Mouse (Mus musculus) G1E (cell line): ENCODE measurements around the gene Gm17657.

ENCODE experiments used
- CTCF ChIP-seq: IDR thresholded peaks from 2 replicates; pipeline ENCODE4 v1.5.1; 2012; ENCODE audit warnings: low read depth, low read length, inconsistent platforms, mixed read lengths
- GATA1 ChIP-seq: IDR thresholded peaks from 2 replicates; pipeline ENCODE4 v1.6.1; 2012; ENCODE audit warnings: borderline replicate concordance, low read length, inconsistent platforms, mixed read lengths
- GATA2 ChIP-seq: IDR thresholded peaks from 2 replicates; pipeline ENCODE4 v1.6.1; 2012; ENCODE audit warnings: low read depth, low read length, inconsistent platforms, borderline replicate concordance
- POLR2AphosphoS5 ChIP-seq: IDR thresholded peaks from 2 replicates; pipeline ENCODE4 v1.6.1; 2012; ENCODE audit warnings: low read depth, low read length, inconsistent platforms; ENCODE audit not compliant: insufficient replicate concordance

- no peak for TF ChIP-seq CTCF
- TF ChIP-seq POLR2AphosphoS5: no peak
- TF ChIP-seq GATA1: no peak
- no peak for TF ChIP-seq GATA2
These were observed 69.2 kb downstream of the Gm17657 start for GRCm38 (mm10) chr17:29480256-29480655.
